Mouse (Mus musculus): ENCODE results near the gene Dtx3. TPM values are rescaled to one million over a fixed set of nuclear protein-coding genes. Genes with fewer than 3 reads are reported as not detected.
A peak's percentile ranks its signal among the peaks of the same experiment; 100 is the strongest.
"Not testable (repeated sequence)": the region's sequence is repeated elsewhere in the genome, so short reads cannot be mapped to it uniquely, and the experiment has no call there.

The Dtx3 gene
- total RNA-seq, 2 experiments from 2014 or later = 227 to 255 TPM

DNA sequence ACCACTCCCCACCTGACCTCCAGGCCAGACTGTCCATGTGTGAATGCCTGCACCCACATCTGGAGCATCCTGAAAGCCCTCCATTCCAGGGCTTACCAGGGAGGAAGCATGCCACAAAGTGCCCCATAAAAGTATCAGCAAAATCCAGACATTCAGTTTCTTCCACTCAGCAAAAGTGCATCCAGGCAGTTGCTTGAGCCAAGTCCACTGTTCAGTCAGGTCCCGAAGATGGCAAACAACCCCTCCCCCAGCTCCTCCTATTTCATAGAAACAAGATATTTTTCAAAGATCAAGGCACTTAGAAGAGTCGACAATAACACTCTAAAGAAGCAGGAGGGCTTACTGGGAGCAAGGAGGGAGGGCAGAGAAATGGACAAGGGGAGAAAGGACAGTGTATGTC lies 3.0 kb upstream of the Dtx3 start:
- peak overlapping the region; percentile 92 for H3K27ac ChIP-seq
- DNase-seq (ENCODE audit: low spot score in 2 of 2) = no peak

DNA sequence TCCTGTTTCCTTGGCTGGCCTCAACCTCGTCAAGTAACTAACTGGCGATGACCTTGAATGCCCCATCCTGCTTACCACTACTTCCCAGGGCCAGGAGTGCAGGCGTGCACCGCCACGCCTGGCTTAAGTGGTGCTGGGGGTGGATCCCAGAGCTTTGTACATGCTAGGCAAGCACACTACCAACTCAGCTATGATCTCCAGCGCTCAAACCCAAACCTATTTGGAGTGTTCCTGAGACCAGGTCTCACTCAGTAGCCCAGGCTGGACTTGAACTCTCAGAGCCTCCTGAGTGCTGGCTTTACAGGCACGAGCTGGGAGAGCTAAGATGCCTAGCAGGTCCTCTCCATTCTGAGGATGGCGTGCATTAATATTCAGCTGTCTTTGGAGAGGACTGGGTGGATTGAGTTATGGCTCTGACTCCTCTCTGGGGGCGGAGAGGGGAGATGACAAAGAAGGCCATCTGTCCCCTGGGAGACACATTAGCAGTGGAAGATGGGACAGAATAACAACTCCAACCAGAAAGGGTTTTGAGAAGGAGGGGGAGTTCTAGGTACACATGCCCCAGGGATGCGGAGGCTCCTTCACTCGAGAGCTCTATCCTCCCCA lies 2.1 kb upstream of the Dtx3 start:
- DNase-seq (ENCODE audit: low spot score in 2 of 2) = peak in 1 of 2 experiments; percentile 73

More for the DNA sequence above, 3.0 kb upstream of the Dtx3 start:
- no peak for TF ChIP-seq CTCF (conservative IDR thresholded peaks at IDR 0.05)
- no peak overlapping the region for H3K4me3 ChIP-seq

DNA sequence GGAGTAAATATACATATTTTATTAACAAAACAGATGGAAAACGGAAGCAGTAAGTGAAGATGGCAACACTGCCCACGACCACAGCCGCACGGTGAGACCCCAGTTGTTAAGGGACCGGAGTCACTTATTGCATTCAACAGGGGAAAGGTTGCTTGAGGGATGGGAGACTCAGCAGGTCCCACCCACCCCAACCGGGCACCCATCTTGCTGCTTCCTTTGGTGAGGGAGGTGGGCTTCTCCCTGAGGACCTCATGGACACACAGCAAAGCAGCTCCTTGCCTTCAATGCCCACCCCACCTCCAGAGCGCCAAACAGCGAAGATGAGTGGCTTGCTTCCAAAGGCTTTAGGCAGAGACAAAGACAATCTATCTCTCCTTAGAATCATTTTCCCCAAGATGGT lies 1.6 kb upstream of the Dtx3 start:
- DNase-seq (ENCODE audit: low spot score in 2 of 2) = no peak
- peak overlapping the region; percentile 92 for H3K27ac ChIP-seq
- H3K4me3 ChIP-seq = no peak overlapping the region
- no peak for TF ChIP-seq CTCF (conservative IDR thresholded peaks at IDR 0.05)

More for the DNA sequence above, 2.1 kb upstream of the Dtx3 start:
- H3K27ac ChIP-seq = peak overlapping the region; percentile 92
- H3K4me3 ChIP-seq = no peak overlapping the region
- TF ChIP-seq CTCF (conservative IDR thresholded peaks at IDR 0.05) = no peak

DNA sequence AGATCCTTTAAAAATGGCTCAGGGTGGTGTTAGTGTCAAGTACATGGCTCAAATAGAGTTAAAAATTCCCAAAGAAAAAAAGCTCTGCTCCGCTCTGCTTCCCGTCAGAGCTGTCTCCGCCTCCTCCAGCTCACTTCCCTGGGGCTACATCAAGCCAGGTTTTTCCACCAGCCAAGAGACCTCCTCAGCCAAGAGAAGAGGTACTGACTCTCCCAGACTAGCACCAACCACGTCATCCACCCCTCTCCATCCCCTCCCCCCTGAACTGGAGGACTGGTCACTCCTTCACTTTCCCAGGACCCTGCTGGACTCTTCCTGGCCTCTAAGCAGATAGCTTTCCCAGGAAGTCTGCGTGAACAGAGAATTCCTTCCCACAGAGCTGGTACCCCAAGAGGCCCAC lies 864 bp upstream of the Dtx3 start:
- peak in 1 of 2 experiments; percentile 77 for DNase-seq (ENCODE audit: low spot score in 2 of 2)
- no peak for TF ChIP-seq CTCF (conservative IDR thresholded peaks at IDR 0.05)
- Histone ChIP-seq H3K27ac (peak overlapping the region; percentile 92), H3K4me3 (peak overlapping the region; percentile 74)

DNA sequence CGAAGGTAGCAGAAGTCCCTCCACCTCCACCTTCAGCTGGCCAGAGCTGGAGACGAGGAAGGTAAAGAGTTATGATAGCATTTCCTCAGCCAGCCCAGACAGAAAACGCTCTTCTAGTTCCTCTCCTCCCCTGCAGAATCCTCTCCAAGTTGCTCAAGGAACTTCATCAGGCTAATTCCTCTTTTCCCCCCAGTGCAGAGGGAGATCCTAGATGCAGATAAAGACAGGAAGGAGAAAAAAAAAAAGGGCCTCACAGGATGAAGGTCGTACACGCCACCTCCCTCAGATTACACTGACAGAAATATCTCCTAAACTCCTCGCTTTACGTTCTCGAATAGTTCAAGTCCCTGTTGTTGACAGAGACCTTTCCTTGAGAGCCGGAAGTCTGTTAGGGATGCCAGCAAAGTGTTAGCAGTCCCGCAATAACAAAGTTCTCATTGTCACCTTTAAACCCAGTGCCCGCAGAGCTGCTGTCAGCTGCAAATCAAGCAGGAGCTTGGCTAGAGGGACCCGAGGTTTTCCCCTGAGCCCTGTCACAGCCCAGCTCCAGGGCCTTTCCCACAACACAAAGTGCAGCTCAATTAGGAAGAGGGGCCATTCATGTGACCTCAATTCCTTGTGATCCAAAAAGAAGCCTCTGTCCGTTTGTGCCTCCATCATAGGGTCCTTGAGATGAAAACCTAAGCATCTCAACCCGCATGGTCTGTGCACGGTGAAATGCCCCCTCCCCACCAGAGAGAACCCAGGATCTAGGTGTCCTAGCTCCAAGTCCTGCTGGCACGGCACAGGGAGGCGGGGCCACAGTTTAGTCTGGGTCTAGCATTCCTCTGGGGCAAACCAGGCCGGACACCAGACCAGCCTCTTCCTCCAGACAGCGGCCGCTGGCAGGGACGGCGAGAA lies 850 bp downstream of the Dtx3 start:
- TF ChIP-seq CTCF (conservative IDR thresholded peaks at IDR 0.05) = no peak

DNA sequence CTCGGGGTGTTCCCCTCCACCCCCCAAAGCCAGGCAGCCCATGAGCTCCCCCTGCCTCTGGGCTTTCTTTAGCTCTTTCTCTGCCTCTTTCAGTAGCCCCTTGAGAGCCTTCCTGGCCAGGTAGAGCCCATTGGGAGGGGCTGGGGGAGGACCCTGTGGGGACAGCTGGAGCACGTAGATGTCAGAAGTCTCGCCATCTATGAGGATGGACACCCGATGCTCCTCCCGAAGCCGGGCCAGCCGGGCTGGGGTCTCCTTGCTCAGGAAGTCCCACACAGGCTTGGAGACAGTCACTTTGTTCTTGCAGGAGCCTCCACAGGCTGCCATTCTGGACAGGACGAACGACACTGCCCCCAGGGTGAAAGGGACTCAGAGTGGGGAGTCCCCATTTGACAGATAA lies 2.5 kb downstream of the Dtx3 start:
- Histone ChIP-seq H3K27ac (peak overlapping the region; percentile 12; the same call in 1 of the 2 replicates), H3K4me3 (no peak overlapping the region)
- DNase-seq (ENCODE audit: low spot score in 2 of 2) = no peak
- no peak for TF ChIP-seq CTCF (conservative IDR thresholded peaks at IDR 0.05)

More for the DNA sequence above, 850 bp downstream of the Dtx3 start:
- Histone ChIP-seq H3K27ac (peak overlapping the region; percentile 92), H3K4me3 (peak overlapping the region; percentile 74)
- no peak for DNase-seq (ENCODE audit: low spot score in 2 of 2)

DNA sequence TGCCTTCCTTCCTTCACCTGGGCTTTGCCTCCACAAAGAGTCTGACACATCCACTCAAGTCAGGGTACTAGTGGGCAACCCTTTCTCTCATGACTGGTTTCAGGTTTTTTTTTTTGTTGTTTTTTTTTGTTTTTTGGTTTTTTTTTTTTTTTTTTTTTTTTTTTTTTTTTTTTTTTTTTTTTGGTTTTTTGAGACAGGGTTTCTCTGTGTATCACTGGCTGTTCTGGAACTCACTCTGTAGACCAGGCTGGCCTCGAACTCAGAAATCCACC lies 3.5 kb downstream of the Dtx3 start:
- not testable (repeated sequence) for DNase-seq (ENCODE audit: low spot score in 2 of 2); H3K27ac ChIP-seq; H3K4me3 ChIP-seq

DNA sequence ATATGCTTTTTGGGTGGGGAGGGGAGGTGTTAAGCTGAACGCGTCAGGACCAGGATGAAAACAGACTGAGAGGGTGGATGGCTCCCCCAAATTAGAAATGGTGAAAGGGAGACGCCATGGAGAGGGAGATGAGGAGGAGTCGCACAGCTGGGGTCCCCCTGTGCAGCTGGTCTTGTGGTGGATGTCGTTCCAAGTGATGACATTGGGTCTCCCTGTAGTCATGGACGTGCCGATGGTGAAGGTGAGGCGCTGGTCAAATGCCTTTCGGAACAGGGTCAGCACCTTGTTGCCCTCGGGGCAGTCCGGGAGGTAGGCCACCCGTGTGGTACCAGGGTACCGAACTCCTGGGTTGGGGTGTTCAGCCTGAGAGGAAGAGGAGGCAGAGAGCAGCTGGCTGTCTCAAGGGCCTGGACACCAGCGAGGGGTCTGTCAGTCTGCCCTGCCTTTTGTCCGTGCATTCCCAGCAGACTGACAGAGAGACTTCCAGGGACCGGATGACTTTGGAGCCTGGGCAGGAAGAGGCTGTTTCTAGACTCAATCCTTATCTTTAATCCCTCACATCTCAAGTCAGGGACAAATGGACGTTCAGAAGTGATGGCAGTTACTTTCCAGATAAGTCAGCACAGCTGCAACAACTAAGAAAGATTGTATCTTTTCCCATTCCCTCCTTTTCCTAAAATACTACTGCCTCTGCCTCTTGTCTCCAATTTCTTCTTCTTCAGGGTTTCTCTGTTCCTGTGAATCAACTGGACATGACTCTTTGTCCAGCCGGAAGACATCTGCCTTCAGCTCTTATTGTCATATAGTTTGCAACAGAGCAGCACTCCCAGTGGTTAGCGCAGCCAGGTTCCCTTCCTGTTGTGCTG lies 4.1 kb downstream of the Dtx3 start:
- peak overlapping the region; percentile 94; the same call in 1 of the 2 replicates for H3K27ac ChIP-seq
- no peak for DNase-seq (ENCODE audit: low spot score in 2 of 2)
- H3K4me3 ChIP-seq = no peak overlapping the region
- TF ChIP-seq CTCF (conservative IDR thresholded peaks at IDR 0.05) = no peak

DNA sequence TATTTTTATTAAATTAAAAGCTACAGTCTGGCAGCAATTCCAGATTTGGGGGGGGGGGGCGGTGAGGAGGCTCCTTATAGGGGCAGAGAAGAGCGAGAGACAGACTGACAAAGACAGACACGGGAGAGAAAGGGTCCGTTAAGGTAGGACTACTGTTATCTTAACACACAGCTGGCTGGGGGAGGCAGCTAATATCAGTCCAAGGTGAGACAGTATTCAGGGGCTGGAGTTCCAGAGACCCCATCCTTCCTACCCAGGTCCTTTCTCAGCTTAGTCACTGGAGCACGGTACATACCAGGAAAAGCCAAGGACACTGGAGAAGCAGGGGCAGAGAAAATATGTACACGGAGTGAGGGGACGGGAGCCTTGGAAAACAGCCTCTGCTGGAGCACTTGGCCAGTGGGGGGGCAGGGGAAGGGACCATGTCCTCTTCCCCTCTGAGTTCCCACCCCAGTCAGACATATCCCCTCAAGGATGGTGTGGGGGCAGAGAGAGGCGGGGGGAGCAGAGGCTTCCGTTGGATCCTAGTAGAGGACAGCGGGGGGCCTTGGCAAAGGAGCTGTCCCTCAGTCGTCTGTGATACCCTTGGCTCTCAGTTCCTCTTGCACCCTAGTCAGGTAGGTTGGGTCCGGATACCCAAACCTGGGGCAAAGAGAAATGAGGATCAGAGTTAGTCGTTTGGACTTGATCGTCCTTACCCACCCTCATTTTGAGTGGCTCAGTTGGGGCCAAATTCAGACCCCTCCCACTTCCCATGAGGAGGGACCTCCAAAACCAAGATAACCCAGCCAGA lies 4.9 kb downstream of the Dtx3 start:
- no peak for DNase-seq (ENCODE audit: low spot score in 2 of 2)
- TF ChIP-seq CTCF (conservative IDR thresholded peaks at IDR 0.05) = no peak
- Histone ChIP-seq H3K27ac (peak overlapping the region; percentile 94), H3K4me3 (no peak overlapping the region)

DNA sequence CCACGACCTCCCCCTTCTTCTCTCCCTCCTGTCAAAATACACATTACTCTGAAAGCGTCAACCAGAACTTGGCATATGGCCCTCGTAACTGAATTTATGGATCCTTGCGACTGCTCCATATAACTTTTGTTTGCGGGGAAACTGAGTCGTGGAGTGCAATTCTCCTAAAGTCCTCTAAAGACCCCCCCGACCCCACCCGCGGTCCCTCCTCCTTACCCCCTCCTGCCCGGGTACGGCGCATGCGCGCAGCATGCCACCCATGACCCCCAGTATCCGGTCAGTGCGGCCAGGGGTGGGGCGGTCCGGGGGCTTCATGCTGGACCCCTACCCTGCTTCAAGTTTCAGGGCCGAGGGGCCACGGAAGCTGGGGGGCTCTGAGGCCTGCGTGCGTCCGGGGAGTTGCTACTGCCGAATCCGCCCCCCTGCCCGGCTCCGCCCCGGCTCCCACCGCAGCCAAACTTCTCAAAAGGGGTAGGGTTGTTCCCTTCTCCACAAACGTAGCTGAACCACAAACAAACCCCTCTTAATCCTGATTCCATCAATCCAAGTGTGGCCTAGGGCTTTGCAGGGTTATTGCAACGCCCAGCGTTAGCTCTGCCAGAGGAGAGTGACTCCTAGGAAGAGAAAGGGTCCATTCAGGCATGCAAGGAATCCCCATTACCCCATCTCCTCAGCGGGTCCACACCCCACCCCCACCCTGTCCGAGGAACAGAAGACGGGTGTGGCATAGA lies 5.7 kb downstream of the Dtx3 start, which contains the start of gene Arhgef25:
Arhgef25 (minus strand) TSS at position 433 of the 731 bp plus-strand sequence.
- DNase-seq (ENCODE audit: low spot score in 2 of 2) = no peak
- Histone ChIP-seq H3K27ac (peak within 1 kb of the TSS; percentile 94), H3K4me3 (peak within 1 kb of the TSS; percentile 67)
- no peak for TF ChIP-seq CTCF (conservative IDR thresholded peaks at IDR 0.05)

DNA sequence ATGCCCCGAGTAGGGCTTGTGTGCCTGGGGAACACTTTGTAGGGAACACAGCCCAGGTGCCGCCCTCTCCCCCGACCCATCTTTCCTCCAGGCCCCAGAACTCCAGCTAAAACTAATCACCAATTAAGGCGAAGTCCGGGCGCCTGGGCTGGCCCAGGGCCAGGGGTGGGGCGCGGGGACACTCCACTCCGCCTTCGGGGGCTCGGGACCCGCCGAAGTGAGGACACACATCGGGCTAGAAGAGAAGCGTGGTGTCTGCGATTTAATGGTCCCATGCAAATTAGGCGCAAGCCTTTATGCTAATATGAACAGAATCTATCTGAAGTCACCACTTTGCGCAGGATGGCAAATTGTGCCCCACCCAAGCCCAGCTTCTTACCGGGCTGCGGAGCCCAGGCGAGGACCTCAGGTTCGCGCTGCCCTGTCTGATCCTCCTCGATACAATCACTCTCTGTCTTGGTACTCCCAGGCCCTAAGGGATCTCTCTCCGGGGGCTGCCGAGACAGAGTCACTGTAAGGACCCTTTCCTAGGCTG lies 6.3 kb downstream of the Dtx3 start:
- peak in 1 of 2 experiments; percentile 51 for DNase-seq (ENCODE audit: low spot score in 2 of 2)
- no peak for TF ChIP-seq CTCF (conservative IDR thresholded peaks at IDR 0.05)
- Histone ChIP-seq H3K4me3 (peak overlapping the region; percentile 67), H3K27ac (peak overlapping the region; percentile 94)

Data from layer of hippocampus, adult 2 months (tissue).